Mouse (Mus musculus) MEL (cell line): ENCODE results near the gene Cdkl3.

ENCODE experiments used
- CTCF ChIP-seq, 3 experiments: IDR thresholded peaks in 2 of 3; conservative IDR thresholded peaks in 1 of 3; 2 replicates each; pipeline ENCODE4 v1.5.1; 2011 to 2012; ENCODE audit warnings: low read length in 3 of 3, low read depth in 2 of 3, mild to moderate bottlenecking in 2 of 3, improper control_type of control experiment in 1 of 3, inconsistent platforms in 1 of 3, mixed read lengths in 1 of 3, moderate library complexity in 1 of 3; ENCODE audit not compliant: control insufficient read depth in 1 of 3, insufficient read depth in 1 of 3, poor library complexity in 1 of 3, severe bottlenecking in 1 of 3
- HCFC1 ChIP-seq: IDR thresholded peaks from 2 replicates; pipeline ENCODE4 v1.6.1; 2012; ENCODE audit warnings: low read depth, mild to moderate bottlenecking, inconsistent platforms, low read length, improper control_type of control experiment, moderate library complexity
- TAL1 ChIP-seq: IDR thresholded peaks from 2 replicates; pipeline ENCODE4 v1.6.1; 2012; ENCODE audit warnings: mild to moderate bottlenecking, inconsistent platforms, low read length, moderate library complexity, mixed read lengths
- USF2 ChIP-seq, 2 experiments: IDR thresholded peaks; 2 replicates each; pipeline ENCODE4 v1.6.1; 2011 to 2012; ENCODE audit warnings: improper control_type of control experiment in 2 of 2, low read length in 2 of 2, borderline replicate concordance in 1 of 2, inconsistent platforms in 1 of 2, low read depth in 1 of 2, mild to moderate bottlenecking in 1 of 2; ENCODE audit not compliant: insufficient read depth in 1 of 2

- TF ChIP-seq CTCF (IDR thresholded peaks at IDR 0.05 in 2 of 3, conservative IDR thresholded peaks at IDR 0.05 in 1 of 3; ENCODE audit: control insufficient read depth in 1 of 3, insufficient read depth in 1 of 3, low read depth in 2 of 3, low read length in 3 of 3, poor library complexity in 1 of 3, severe bottlenecking in 1 of 3) = no peak
- no peak for TF ChIP-seq HCFC1
- TF ChIP-seq USF2 (IDR thresholded peaks at IDR 0.05; ENCODE audit: borderline replicate concordance in 1 of 2, insufficient read depth in 1 of 2, low read depth in 1 of 2, low read length in 2 of 2) = no peak
- TF ChIP-seq TAL1 = no peak
Observed at GRCm38 (mm10) chr11:52127760-52128159, 123.7 kb downstream of the Cdkl3 start.
